Mouse (Mus musculus) hindbrain, embryonic 14.5 days (tissue): ENCODE data around the gene Ptprb. TPM values are rescaled to one million over a fixed set of nuclear protein-coding genes. Genes with fewer than 3 reads are reported as not detected.

Experiments used
- ATAC-seq: fragments of 200-750 bp; cut with Nextera tagmentation; 2 replicates; pipeline ENCODE4 v1.8.0; 2017; ENCODE audit warnings: moderate number of reproducible peaks, mild to moderate bottlenecking, moderate TSS enrichment, moderate library complexity; ENCODE audit not compliant: low FRiP score
- DNase-seq: peaks from one replicate; pipeline ENCODE4 v3.0.0-alpha.2; 2015; ENCODE audit warnings: low spot score
- H3K27ac ChIP-seq: fragments of 300-500 bp; sonication (generic); 2 replicates; pipeline ENCODE4 v1.5.1; 2014; ENCODE audit warnings: mild to moderate bottlenecking, moderate library complexity
- H3K27me3 ChIP-seq: fragments of 300-500 bp; sonication (generic); 2 replicates; pipeline ENCODE4 v1.6.1; 2014; ENCODE audit warnings: mild to moderate bottlenecking, low read length, mixed read lengths; ENCODE audit not compliant: control insufficient read depth, insufficient read depth
- H3K36me3 ChIP-seq: fragments of 300-500 bp; sonication (generic); replicated peaks from 2 replicates; pipeline ENCODE4 v1.6.1; 2014; ENCODE audit not compliant: control insufficient read depth, insufficient read depth
- H3K4me1 ChIP-seq: fragments of 300-500 bp; sonication (generic); replicated peaks from 2 replicates; pipeline ENCODE4 v1.6.1; 2014; ENCODE audit warnings: antibody characterized with exemption, low read length, mixed read lengths; ENCODE audit not compliant: control insufficient read depth, insufficient read depth
- H3K4me2 ChIP-seq: fragments of 300-500 bp; sonication (generic); replicated peaks from 2 replicates; pipeline ENCODE4 v1.6.1; 2014; ENCODE audit warnings: mild to moderate bottlenecking, moderate library complexity
- H3K4me3 ChIP-seq: fragments of 300-500 bp; sonication (generic); replicated peaks from 2 replicates; pipeline ENCODE4 v1.5.1; 2014; ENCODE audit warnings: mild to moderate bottlenecking, low read length
- H3K9ac ChIP-seq: fragments of 300-500 bp; sonication (generic); 2 replicates; pipeline ENCODE4 v1.6.1; 2014
- H3K9me3 ChIP-seq: fragments of 300-500 bp; sonication (generic); 2 replicates; pipeline ENCODE4 v1.6.1; 2016; ENCODE audit warnings: low read length; ENCODE audit not compliant: control insufficient read depth
- WGBS: fragments of 180-500 bp; shearing (Covaris S2); extraction: QIAGEN DNeasy Blood & Tissue Kit; methylation state at CpG from one replicate; pipeline ENCODE4 v1.1.7; 2014; 5-methylcytosine and 5-hydroxymethylcytosine counted together
- polyA plus RNA-seq: library from polyadenylated mRNA; unstranded; fragments of >200 nt; fragmentation: Nextera tagmentation; extraction: Ambion mirVana; gene quantifications from 2 replicates; pipeline ENCODE4 v1.2.1, GENCODE M21; 2014

Ptprb gene
- polyA plus RNA-seq = 4.4 and 5.0 TPM in 2 replicates

DNA sequence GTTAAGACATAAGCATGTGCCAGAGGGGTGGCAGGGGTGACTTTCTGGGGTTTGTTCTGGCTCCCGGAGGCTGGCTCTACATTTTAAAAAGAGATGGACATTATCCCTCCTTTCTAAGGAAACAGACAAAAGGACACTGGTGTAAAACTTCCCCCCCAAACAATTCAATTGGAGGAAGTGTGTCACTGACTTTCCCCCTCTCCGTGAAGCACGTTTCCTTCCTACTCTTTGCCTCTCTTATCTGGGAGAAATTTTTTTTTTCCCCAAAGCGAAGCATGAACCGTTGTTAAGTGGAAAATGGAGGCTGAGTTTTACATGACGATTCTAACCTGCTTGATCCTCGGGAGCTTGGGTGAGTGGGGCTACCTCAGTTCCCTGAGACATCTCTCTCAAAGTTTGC lies at the start of gene Ptprb:
Gene Ptprb (plus strand): TSS at position 244 of the 400 bp plus-strand sequence.
- no peak for DNase-seq
- WGBS = 71% methylated on average over 7 of the region's 7 CpGs
- H3K4me2 ChIP-seq = no peak within 1 kb of the TSS
- H3K27ac ChIP-seq = 0 out of 2 replicates have a peak within 1 kb of the TSS, but pooled peaks have one; percentile 32
- no peaks in the 10 kb centered on the region for H3K27me3 ChIP-seq
- H3K9ac ChIP-seq = no peak within 1 kb of the TSS
- H3K9me3 ChIP-seq = no peaks in the 10 kb centered on the region
- no peak within 1 kb of the TSS; the same call in 1 of the 2 replicates for H3K4me3 ChIP-seq
- no peaks in the 10 kb centered on the region for H3K36me3 ChIP-seq
- no peaks in the 10 kb centered on the region for H3K4me1 ChIP-seq
- ATAC-seq = no peak

DNA sequence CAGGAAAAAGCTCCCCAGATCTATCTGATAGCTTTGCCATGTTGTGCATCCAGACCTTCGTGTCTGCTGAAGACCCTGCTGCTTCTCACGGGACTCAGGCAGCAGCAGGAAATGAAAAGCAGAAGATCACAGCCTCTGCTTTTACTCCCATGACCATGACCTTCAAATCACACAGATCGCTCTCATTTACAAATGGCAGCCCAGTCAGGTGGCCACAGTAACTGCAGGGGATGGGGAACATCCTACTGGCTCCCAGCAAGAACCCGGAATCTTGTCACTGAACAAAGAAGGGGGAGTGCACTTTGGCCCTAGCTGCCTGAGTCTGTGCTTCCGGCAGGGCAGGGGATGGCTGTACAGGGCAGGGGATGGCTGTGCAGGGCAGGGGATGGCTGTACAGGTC lies 40.0 kb upstream of the Ptprb start:
- Histone ChIP-seq H3K9me3 (no peaks in the 10 kb centered on the region), H3K36me3 (no peaks in the 10 kb centered on the region), H3K27ac (no peak overlapping the region), H3K4me1 (no peaks in the 10 kb centered on the region), H3K9ac (no peak overlapping the region), H3K4me2 (no peak overlapping the region), H3K27me3 (no peaks in the 10 kb centered on the region), H3K4me3 (no peak overlapping the region)
- no peak for DNase-seq
- no peak for ATAC-seq
- WGBS = 60% methylated on average over 5 of the region's 5 CpGs

DNA sequence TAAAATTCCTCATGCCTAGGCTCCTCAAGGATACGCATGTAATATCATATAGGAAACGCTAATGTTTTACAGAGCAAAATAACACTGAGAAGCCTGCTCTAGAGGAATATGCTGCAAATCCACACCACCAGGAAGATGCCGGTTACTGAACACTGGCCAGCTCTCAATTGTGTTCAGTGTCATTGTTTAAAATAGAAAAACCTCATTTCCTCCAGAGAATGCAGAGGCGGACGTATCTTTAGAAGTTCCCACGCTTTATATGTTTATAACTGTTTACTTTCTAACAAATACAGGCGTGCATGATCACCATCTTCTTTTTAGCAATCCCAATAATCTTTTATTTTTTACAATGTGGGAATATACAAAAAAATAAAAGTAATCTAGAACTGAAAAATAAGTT lies 33.1 kb upstream of the Ptprb start:
- H3K36me3 ChIP-seq = no peaks in the 10 kb centered on the region
- H3K27ac ChIP-seq = no peak overlapping the region
- H3K4me2 ChIP-seq = no peak overlapping the region
- DNase-seq (no peak), ATAC-seq (no peak)
- no peak overlapping the region for H3K9ac ChIP-seq
- H3K4me1 ChIP-seq = no peaks in the 10 kb centered on the region
- H3K4me3 ChIP-seq = no peak overlapping the region
- WGBS = 79% methylated on average over 7 of the region's 7 CpGs
- no peaks in the 10 kb centered on the region for H3K27me3 ChIP-seq
- no peaks in the 10 kb centered on the region for H3K9me3 ChIP-seq

- whole genome bisulfite sequencing = 61% methylated on average over 7 of the region's 7 CpGs
- no peak for DNase-seq
- no peak for ATAC-seq
- no peak overlapping the region for H3K4me3 ChIP-seq
- no peaks in the 10 kb centered on the region for H3K4me1 ChIP-seq
- H3K36me3 ChIP-seq = no peaks in the 10 kb centered on the region
- H3K27me3 ChIP-seq = no peaks in the 10 kb centered on the region
- H3K27ac ChIP-seq = no peak overlapping the region
- no peaks in the 10 kb centered on the region for H3K9me3 ChIP-seq
- no peak overlapping the region for H3K4me2 ChIP-seq
- no peak overlapping the region for H3K9ac ChIP-seq
Observed at GRCm38 (mm10) chr10:116243373-116243772, 31.9 kb upstream of the Ptprb start.

DNA sequence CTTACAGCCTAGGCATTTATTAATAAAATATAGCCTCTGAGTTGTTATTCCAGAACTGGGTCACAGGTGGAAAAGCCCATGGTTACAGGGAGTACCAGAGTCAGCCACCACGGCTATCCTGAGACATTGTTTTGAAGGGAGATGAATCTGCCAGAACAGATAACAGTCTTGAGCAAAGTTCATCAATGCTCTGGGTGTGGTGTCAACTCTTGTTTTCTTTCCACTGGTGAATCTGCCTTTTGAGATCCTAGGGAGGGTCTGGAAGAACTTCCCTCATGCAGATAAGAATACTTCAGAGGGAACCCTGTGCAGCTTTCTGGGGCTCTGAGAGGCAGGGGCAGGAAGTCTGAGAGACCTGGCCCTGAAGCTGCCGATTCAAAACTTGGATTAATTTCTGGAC lies 29.7 kb upstream of the Ptprb start:
- no peaks in the 10 kb centered on the region for H3K27me3 ChIP-seq
- no peaks in the 10 kb centered on the region for H3K4me1 ChIP-seq
- no peak for DNase-seq
- H3K36me3 ChIP-seq = no peaks in the 10 kb centered on the region
- 85% methylated on average over 2 of the region's 2 CpGs for WGBS
- no peak overlapping the region for H3K9ac ChIP-seq
- ATAC-seq = no peak
- no peak overlapping the region for H3K4me3 ChIP-seq
- no peaks in the 10 kb centered on the region for H3K9me3 ChIP-seq
- H3K4me2 ChIP-seq = no peak overlapping the region
- no peak overlapping the region for H3K27ac ChIP-seq

DNA sequence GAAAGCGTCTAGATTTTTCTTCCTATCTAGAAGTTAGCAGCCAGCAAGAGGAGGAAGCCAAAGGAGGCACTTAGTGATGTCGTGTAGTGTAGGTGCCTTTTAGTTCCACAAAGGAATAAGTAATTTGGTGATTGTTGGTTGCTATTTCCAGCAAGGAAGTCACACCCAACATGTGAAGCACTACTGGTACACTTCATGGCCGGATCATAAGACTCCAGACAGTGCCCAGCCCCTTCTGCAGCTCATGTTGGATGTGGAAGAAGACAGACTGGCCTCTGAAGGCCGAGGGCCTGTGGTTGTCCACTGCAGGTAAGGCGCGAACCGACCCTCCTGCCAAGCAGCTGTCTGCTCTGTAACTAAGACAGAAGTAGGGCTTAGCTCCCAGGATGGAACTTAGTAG lies 22.7 kb upstream of the Ptprb start:
- H3K27ac ChIP-seq = no peak overlapping the region
- DNase-seq (no peak), ATAC-seq (no peak)
- no peak overlapping the region for H3K9ac ChIP-seq
- no peaks in the 10 kb centered on the region for H3K36me3 ChIP-seq
- no peaks in the 10 kb centered on the region for H3K9me3 ChIP-seq
- H3K4me3 ChIP-seq = no peak overlapping the region
- no peaks in the 10 kb centered on the region for H3K4me1 ChIP-seq
- 86% methylated on average over 7 of the region's 7 CpGs for WGBS
- no peak overlapping the region for H3K4me2 ChIP-seq
- no peaks in the 10 kb centered on the region for H3K27me3 ChIP-seq

- Histone ChIP-seq H3K9ac (no peak overlapping the region), H3K4me2 (no peak overlapping the region), H3K4me1 (no peaks in the 10 kb centered on the region), H3K27ac (no peak overlapping the region), H3K9me3 (no peaks in the 10 kb centered on the region), H3K4me3 (no peak overlapping the region), H3K36me3 (no peaks in the 10 kb centered on the region), H3K27me3 (no peaks in the 10 kb centered on the region)
- ATAC-seq (no peak), DNase-seq (no peak)
- 83% methylated on average over 6 of the region's 6 CpGs for WGBS
Observed at GRCm38 (mm10) chr10:116253972-116254371, 21.4 kb upstream of the Ptprb start.

- Histone ChIP-seq H3K9me3 (no peaks in the 10 kb centered on the region), H3K9ac (no peak overlapping the region)
- WGBS = 81% methylated on average over 4 of the region's 4 CpGs
Observed at GRCm38 (mm10) chr10:116259298-116259697, 16.0 kb upstream of the Ptprb start.

DNA sequence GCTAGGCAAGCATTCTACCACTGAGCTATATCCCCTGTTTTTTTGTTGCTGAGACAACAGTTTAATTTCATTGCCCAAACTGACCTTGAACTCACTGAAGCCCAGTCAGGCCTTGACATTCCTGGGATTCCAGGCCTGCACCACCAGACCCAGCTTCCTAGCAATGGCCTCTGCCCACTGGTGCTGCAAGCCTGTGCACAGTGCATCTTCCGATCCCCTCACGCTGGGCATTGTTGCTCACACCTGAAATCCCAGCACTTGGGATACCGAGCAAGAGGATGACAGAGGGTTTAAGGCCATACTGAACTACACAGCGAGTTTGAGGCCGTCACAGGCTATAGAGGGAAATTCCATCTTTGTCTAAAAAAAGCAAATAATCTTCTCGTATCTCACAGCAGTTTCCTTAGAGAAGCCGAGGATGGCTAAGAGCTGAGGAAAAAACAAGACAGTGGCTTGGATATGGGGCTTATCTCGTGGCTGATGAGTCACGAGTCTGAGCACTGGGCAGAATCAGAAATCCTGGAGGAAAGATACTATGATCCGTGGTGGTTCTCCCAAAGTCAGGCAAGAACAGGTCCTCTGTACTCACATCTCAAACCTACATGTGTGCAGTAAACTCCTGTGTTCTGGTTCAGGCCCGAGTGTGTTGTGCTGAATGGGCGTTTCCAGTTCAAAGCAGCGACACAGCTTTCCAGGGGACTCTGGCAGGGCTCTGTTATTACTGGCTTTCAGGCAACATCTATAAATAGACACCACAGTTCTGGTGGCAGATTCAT lies 14.5 kb upstream of the Ptprb start:
- H3K4me1 ChIP-seq = no peaks in the 10 kb centered on the region
- H3K27me3 ChIP-seq = no peaks in the 10 kb centered on the region
- WGBS = 72% methylated on average over 13 of the region's 13 CpGs
- H3K4me3 ChIP-seq = no peak overlapping the region
- ATAC-seq = no peak
- no peak overlapping the region for H3K9ac ChIP-seq
- H3K9me3 ChIP-seq = no peaks in the 10 kb centered on the region
- H3K36me3 ChIP-seq = no peaks in the 10 kb centered on the region
- H3K4me2 ChIP-seq = no peak overlapping the region
- no peak for DNase-seq
- no peak overlapping the region for H3K27ac ChIP-seq

More at GRCm38 (mm10) chr10:116259298-116259697, 16.0 kb upstream of the Ptprb start:
- no peak for DNase-seq
- Histone ChIP-seq H3K27ac (no peak overlapping the region), H3K4me2 (no peak overlapping the region), H3K4me1 (no peaks in the 10 kb centered on the region), H3K4me3 (no peak overlapping the region), H3K27me3 (no peaks in the 10 kb centered on the region), H3K36me3 (no peaks in the 10 kb centered on the region)
- ATAC-seq = no peak
